Mouse (Mus musculus) lung, postnatal 36 days (tissue): ENCODE measurements at regions not wholly inside any gene's neighbourhood (a gene's known extent, or its start where the extent isn't known, plus 50 kb on each side); places are given as distances from the start of the nearest gene placed in this dataset.
"Not testable (repeated sequence)": the region's sequence is repeated elsewhere in the genome, so short reads cannot be mapped to it uniquely, and the experiment has no call there.

Source experiments
- DNase-seq: peaks from one replicate; pipeline ENCODE4 v3.0.0; 2022; ENCODE audit warnings: mixed read lengths

GRCm38 (mm10) chr8:103693531-103693930 is 407.9 kb upstream of the Cdh5 start:
- no peak for DNase-seq

DNA sequence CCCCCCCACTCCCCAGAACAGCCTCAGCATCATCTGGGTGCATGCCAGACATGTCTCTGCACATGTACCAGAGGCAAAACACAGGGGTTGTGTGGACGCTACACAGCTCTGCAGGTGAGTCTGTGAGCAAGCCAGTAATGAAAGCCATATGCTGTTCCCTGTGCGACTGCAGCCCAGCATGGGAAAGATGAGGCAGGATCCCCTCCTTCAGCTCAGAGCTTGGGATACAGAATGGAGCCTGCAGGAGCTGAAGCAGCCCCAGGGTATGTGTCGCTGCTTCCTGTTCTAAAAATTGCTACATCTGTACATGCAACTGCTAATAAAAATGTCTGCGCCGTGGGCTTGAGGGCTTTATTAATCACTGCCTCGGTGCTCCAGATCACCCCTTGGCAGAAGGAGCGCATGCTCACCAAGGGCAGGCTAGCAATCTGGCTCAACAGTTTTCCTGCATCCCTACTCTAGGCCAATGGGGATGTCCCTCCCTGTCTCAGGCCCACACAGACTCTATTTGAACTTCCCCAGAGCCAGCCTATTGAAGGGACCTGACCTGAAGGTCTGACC is 407.0 kb upstream of the Cdh5 start:
- DNase-seq: no peak

DNA sequence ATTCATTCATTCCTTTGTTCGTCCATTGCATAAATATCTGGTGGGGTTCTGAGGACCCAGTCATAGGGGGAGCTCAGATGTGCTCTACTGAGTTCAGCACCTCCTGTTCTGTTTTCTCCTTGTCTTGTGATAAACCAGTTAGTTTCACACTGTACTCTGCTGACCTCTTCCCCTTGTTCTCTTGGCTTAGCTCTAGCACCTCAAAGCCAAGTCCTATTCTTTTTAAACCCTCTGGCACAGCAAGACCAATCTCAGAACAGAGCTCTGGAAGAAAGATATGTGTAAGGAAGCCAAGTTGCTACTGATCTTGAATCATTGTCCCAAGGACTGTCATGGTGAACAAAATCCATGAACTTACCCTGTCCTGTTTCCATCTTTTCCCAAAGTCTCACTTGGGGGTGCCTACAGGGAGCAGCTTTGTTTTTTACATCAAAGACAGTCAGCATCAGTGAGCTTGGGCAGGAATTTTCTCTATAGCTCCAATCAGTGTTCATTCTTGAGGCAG is 402.4 kb upstream of the Cdh5 start:
- DNase-seq: peak; percentile 7

- DNase-seq: no peak
Observed at GRCm38 (mm10) chr8:103702236-103702635, 399.2 kb upstream of the Cdh5 start.

DNA sequence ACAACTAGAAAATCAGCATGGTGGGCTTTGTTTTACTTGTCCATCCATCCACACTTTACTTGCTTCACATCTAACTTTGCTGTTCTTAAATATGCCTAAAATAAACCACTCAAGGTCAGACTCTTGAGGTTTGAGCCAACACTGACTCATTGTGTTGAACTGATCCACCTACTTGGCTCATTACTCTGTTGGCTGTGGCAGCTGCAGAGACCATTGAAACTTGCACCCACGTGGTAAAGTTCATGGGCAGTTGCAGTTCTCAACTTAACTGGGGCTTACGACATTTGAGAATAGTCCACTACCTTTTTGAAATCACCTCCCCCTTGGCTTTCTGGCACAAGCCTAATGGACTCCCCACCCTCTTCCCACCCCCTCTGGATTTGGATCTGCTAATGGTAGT is 395.3 kb upstream of the Cdh5 start:
- DNase-seq: peak; percentile 15

DNA sequence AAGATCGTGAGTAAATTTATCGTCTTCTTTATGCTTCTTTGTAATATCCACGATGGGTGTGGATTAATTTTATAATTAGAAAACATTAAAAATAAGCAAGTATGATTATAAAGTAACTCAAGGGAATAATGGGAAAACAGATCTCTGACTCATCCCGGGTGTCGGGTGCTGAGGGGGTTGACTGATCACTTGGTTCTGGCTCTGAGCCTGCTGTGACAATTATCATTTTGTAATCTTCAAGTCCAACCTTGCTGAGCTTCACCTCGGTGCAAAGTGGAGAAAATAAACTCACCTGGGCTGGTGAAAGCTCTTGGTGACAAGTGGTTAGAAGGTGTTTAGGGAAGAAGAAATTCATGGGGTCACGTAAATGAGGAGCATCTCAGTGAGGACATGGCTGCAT is 390.6 kb upstream of the Cdh5 start:
- not testable (repeated sequence) for DNase-seq

- DNase-seq: no peak
Observed at GRCm38 (mm10) chr8:103717723-103718122, 383.7 kb upstream of the Cdh5 start.

DNA sequence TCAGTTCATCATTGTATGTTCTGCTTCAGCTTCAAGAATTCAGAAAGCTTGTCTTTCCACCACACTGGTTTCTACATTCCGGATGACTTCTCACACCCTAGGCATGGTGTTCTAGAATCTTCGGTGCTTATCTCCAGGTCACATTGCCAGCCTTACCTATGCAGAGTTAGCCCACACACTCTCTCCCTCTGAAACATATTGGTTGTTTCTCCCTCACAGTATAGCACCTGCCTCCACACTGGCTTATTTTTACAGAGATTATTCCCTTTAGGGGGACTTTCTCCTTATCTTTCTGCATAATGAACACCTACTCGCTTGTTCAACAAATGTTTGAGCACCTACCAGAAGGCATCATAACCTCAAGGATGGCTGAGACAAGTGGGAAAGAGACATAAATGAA is 368.0 kb upstream of the Cdh5 start:
- no peak for DNase-seq

- DNase-seq: peak; percentile 30
Observed at GRCm38 (mm10) chr8:103738330-103738729, 363.1 kb upstream of the Cdh5 start.

DNA sequence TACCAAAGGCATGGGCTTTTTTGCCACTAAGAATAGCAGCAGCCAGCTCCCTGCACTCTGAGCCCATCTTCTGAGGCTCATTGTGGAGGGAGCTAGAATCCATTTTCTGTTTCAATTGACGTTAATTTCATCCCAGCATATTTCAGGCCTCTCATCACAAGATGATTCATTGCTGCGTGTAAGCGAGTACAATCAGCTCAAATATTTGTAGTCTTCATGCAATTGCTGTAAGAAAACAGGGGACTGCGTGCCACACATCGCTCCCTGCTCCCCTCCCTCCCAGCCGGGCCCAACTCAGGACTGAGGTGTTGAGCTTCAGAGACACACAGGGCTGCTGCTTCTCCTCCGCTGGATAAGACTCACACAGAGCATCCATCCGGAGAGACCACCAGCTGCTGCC is 360.0 kb upstream of the Cdh5 start:
- DNase-seq: no peak

DNA sequence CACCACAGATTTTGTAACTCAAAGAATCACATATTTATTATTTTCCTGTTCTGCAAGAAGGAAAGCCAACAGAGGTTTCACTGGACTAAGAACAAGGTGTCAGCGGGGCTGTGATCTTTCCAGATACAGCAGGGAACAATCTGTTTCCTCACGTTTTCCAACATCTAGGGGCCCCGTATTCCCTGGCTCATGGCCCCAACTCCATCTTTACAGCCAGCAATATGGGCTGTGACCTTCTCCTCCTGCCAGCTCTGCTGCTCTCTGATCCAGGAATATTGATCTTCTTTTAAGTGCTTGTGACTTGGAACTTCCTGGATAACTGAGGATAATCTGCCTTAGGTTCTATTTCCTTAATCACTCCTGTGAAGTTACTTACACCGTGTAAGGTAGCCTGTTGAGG is 352.7 kb upstream of the Cdh5 start:
- no peak for DNase-seq

DNA sequence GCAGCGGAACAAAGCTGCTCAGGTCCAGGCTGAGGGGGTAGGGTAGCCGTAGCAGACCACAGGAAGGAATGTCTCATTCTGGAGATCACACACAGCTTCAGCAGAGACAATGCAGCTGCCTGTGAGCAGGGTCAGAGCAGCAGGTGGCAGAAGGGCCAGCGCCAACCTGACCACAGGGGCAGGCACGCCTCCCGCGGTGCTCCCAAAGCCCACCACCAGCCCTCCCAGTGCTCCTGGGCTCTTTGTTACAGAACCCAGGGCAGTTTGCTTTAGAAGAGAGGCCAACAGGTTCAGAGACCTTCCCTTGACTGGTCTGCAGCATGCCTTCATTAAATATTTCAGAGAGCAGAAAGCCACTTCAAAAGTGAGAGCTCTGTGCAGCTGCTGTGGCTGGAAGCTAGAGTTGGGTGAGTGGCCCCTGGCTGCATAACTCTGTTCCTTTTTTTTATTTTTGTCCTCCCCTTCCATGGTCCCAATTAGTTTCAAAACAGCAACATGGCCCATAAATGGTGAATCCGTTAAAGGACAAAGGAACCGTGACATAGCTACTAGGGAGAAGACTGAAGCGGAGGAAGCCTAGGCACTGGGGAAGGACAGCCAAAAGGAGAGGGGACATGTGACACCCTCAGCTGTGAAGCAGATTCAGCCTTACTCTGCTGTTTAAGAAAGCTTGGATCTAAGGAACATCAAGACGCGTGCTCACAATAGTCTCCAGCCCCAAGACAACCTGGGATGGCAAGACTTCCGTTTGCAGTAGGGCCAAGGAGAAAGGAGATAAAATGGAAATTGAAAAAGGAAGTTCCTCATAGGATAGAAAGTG is 350.9 kb upstream of the Cdh5 start:
- no peak for DNase-seq

- no peak for DNase-seq
Observed at GRCm38 (mm10) chr8:103751161-103751560, 350.3 kb upstream of the Cdh5 start.

- DNase-seq: no peak
Observed at GRCm38 (mm10) chr8:103763821-103764220, 337.6 kb upstream of the Cdh5 start.

GRCm38 (mm10) chr8:103779658-103780057 is 321.8 kb upstream of the Cdh5 start:
- DNase-seq: no peak

- no peak for DNase-seq
Observed at GRCm38 (mm10) chr8:103788308-103788707, 313.1 kb upstream of the Cdh5 start.

- DNase-seq: no peak
Observed at GRCm38 (mm10) chr8:103793331-103793730, 308.1 kb upstream of the Cdh5 start.

DNA sequence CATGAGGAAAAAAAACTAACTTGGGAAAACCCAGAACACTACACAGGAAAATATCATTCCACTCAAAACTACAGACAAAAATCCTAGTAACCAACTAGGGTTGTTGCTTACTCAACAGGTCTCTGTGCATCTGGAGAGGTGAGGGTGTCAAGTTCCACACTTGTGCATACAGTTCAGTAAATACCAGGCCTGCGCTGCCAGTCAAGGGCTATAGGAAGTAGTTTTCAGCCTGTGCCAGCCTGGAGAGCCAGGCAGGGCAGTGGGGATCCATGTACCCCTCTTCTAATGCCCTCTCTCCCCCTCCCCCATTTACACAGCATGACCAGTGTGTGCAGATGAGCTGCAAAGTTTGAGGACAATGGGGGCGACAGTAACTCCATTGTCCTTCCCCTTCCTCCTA is 302.8 kb upstream of the Cdh5 start:
- DNase-seq: not testable (repeated sequence)

DNA sequence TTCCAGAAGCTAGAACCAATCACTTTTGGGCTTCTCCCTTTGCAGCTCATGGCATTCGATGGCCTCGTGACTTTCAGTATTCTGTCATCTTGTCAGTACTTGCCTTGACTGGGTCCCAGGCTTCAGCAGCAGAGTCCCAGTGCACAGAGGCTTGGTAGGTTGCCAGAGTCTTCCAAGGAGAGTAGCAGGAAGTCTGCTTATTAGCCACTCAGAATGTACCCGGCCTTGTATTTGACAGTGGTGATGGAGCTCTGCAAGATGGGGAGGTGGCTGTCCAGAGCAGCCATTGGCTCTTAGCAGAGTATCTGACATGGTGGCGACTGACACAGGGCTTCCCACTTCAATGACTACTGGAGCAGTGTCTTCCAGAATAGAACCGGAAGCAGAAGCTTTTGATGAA is 293.3 kb upstream of the Cdh5 start:
- peak; percentile 72 for DNase-seq

DNA sequence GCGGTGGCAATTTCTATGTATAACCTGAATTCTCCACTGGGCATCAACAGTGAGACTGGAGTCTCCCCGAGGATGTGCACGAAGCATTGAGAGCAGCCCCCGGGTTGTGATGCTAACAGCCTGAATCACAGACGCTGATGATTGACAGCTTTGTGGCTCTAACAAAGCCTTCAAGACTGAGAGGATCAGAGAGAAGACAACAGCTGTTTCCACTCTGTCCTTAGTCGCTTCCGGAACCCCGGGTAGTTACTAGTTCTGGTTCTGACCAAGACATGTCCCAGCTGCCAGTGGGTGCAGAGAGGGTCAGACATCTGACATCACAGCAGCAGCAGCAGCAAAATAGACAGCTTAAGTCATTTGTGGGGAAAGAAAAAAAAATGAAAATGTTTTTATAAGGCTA is 292.8 kb upstream of the Cdh5 start:
- DNase-seq: peak; percentile 85

DNA sequence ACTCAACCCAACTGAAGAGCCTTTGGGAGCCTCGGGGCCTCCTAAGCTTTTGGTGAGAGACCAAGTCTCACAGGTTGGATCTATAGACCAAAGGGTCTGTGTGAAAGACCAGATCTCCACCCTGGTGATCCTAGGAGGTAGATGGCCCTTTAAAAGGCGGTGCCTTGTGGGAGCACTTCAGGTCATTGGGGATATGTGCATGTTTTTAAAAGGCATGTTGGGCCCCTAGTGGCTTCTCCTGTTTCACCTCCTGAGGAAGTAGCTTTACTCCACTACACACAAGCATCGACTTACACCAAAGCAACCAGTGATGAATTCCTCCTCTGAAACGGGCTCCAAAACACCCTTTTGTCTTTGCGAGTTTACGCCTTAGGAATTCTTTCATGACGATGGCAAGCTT is 292.3 kb upstream of the Cdh5 start:
- no peak for DNase-seq

- DNase-seq: peak; percentile 23
Observed at GRCm38 (mm10) chr8:103813954-103814591, 287.4 kb upstream of the Cdh5 start.

- no peak for DNase-seq
Observed at GRCm38 (mm10) chr8:103816101-103816894, 285.1 kb upstream of the Cdh5 start.
